Mouse (Mus musculus): ENCODE results near the gene Aqp6.

DNA sequence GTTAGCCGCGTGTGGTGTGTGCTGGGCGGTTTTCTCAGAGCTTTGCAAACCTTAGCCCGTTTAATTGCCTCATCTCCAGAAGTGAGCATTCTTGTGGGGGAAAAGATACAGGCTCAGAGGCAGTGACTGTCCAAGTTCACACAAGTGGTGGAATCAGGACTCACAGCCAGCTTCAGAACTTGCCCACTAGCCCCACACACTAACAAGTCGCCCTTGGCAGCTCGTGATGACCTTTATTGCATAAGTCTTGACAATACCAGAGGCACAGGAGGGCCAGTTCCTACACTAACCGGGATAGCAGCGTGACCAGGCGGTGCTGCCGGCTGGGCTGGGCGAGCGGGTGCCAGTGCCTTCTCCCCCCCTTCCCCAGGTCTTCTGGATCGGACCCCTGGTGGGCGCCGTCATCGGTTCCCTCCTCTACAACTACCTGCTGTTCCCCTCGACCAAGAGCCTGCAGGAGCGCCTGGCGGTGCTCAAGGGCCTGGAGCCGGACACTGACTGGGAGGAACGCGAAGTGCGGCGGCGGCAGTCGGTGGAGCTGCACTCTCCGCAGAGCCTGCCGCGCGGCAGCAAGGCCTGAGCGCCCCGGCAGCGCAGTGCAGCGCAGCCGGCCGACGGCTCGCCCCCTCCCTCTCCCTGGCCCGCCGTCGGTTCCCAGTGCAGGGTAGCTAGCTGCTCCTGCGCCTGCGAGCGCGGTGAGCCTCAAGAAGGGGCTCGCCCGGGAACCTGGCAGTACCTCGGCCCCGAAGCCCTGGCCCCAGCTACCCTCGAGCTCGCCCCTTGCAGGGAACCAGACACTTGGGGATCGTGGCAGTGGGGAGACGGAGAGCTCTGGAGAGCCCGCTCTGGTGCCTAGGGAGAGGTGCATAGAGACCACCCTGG lies 17.5 kb upstream of the Aqp6 start:
- TF ChIP-seq POLR2A (IDR thresholded peaks at IDR 0.05; ENCODE audit: low read depth, low read length) (no peak), CTCF (conservative IDR thresholded peaks at IDR 0.05; ENCODE audit: insufficient read depth, insufficient read length, low read depth, low read length) (no peak)

Data from kidney, adult 2 months (tissue).